Mouse (Mus musculus) brain, embryonic 14.5 days (tissue): ENCODE results near the gene Pkdrej. TPM values are rescaled to one million over a fixed set of nuclear protein-coding genes. Genes with fewer than 3 reads are reported as not detected.
A peak's percentile ranks its signal among the peaks of the same experiment; 100 is the strongest.

Experiments used
- DNase-seq: peaks from one replicate; pipeline ENCODE4 v3.0.0-alpha.2; 2011; ENCODE audit warnings: low read depth
- CTCF ChIP-seq: fragments of 200-500 bp; IDR thresholded peaks from 2 replicates; pipeline ENCODE4 v1.5.1; 2012; ENCODE audit warnings: inconsistent platforms, mild to moderate bottlenecking, moderate library complexity, borderline replicate concordance; ENCODE audit not compliant: insufficient read depth, insufficient read length; ENCODE audit errors: extremely low read depth
- POLR2A ChIP-seq: fragments of 200-500 bp; IDR thresholded peaks from 2 replicates; pipeline ENCODE4 v1.6.1; 2012; ENCODE audit warnings: mild to moderate bottlenecking, inconsistent platforms, borderline replicate concordance; ENCODE audit not compliant: poor library complexity, insufficient read depth, insufficient read length, severe bottlenecking; ENCODE audit errors: extremely low read depth
- polyA plus RNA-seq: library from polyadenylated mRNA; depleted of rRNA; stranded (reverse); fragments of >200 nt; gene quantifications from 2 replicates; pipeline ENCODE4 v1.2.3, GENCODE M21; 2012

Pkdrej gene
- polyA plus RNA-seq, 1 experiment = 0.14 TPM

DNA sequence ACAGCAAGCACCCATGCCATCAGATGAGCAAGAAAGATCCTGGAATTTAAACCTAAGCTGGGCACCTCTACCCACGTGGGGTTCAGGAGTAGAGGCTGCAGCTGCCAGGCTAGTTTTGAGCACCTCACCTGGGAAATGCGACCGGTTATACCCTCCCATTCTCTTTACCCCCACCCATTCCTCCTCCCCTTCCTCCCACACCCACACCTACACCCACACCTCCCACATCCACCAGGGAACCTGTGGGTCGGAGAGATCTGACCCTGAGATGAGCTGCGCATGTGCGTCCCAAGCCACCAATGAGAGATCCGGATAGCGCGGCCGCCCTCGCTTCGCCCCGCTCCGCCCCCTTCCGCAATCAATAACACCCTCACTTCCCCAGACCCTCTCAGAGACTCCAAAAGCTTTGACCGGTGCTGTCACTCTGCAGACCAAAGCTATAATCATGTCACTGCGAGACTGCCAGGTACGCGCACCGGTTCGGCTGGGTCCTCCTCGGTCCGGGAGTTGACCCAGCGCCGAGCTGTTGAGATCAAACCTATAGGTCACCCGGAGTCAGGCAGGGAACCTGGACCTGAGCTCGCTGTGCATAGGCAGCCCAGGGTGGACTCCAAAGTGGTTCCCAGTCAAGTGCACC is 10.5 kb upstream of the Pkdrej start, which contains the start of gene Ttc38:
Gene Ttc38 (plus strand): TSS at position 353 of the 637 bp plus-strand sequence.
- TF ChIP-seq CTCF = no peak
- 0 out of 2 replicates have a peak, but pooled peaks have one; percentile 3 for TF ChIP-seq POLR2A

DNA sequence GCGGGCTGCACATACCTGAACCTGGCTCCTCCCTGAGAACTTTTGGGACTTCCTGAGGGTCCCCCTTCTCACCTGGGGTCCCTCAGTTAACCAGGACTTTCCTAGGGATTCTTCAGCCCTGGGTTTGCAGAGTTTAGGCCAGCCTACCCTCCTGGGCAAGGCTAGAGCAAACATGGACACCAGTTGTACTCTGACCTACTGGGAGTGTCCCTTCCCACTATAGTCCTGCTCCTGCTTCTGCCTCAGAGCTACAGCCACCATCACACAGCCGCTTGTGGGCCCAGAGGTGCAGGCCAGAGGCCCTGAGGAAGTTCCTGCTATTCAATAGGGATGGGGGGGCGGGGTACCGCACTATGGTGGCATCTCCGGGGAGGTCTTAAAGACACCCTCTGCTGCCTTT is 7.9 kb upstream of the Pkdrej start:
- TF ChIP-seq CTCF = no peak
- no peak for TF ChIP-seq POLR2A
- DNase-seq = no peak

More for the DNA sequence above, 10.5 kb upstream of the Pkdrej start, which contains the start of gene Ttc38:
- peak; percentile 79 for DNase-seq

DNA sequence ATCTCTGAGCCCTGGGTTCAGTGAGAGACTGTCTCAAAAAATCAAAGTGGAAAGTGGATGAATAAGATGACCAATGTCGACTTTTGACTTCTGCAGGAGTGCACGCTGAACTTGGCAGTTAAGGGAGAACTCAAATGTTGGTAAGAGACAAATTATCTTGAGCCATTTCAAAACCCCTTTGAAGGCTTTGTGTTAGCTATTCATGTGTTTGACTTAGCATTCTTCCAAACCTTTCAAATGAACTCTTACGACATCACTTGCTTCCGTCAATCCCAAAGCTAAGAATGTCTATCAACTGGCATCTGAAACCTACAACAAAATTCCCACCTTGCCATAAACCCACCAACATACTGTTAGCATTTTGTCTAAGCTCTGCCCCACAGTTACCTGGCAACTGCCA is 6.5 kb upstream of the Pkdrej start:
- no peak for DNase-seq
- TF ChIP-seq CTCF = no peak
- TF ChIP-seq POLR2A = no peak

DNA sequence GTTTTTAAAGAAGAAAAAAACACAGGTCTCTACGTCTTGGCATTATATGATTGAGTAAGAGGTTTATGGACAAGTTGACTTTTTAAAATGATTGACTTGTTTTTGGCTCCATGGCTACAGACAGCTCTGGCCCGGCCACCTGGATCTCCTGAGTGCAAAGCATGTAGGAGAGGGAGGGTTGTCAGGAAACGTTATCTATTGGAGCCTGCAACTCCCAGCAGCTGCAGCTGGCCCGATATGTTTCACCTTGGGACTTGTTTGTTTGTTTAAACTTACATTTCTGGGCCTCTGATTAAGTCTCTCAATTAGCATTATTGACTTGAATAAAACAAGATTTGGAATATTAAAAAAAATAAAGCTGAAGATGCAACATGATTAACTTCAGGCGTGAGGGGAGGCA is 5.1 kb upstream of the Pkdrej start:
- no peak for DNase-seq
- TF ChIP-seq POLR2A (no peak), CTCF (no peak)

DNA sequence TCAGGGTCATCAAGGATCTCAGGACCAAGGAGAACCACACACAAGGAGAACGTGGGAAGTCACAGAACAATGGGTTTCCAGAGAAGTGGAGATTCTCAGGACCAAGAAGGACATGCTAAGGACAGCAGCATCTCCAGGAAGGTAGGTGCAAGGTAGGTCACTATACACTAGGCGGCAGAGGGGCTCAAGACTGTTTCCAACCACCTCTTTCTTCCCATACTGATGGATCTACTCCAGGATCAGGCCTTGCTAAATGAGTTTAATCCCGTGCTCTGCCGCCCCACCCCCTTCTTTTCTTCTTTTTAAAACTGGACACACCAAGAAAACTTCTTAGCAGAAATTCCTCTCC is 451 bp upstream of the Pkdrej start:
- TF ChIP-seq CTCF (no peak; the same call in 1 of the 2 replicates), POLR2A (no peak)
- peak; percentile 34 for DNase-seq

DNA sequence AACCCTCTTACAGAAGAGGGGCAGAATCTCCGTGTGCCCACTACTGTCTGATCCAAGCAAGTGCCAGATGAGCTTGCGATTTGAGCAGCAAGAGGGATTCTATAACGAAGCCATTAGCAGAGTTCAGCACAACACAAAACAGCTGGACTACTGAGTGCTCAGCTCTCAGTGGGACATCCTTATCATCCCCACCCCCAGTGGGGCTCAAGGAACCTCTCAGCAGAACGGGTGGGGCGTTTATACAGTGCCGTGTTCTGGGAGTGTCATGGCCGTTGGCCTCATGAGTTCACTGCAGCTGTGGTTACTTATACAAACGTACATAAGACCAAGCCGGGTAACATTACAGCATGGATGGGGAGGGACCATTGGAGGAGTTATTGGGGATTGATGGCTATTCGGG is 8.1 kb downstream of the Pkdrej start:
- TF ChIP-seq CTCF (no peak), POLR2A (no peak)
- no peak for DNase-seq

DNA sequence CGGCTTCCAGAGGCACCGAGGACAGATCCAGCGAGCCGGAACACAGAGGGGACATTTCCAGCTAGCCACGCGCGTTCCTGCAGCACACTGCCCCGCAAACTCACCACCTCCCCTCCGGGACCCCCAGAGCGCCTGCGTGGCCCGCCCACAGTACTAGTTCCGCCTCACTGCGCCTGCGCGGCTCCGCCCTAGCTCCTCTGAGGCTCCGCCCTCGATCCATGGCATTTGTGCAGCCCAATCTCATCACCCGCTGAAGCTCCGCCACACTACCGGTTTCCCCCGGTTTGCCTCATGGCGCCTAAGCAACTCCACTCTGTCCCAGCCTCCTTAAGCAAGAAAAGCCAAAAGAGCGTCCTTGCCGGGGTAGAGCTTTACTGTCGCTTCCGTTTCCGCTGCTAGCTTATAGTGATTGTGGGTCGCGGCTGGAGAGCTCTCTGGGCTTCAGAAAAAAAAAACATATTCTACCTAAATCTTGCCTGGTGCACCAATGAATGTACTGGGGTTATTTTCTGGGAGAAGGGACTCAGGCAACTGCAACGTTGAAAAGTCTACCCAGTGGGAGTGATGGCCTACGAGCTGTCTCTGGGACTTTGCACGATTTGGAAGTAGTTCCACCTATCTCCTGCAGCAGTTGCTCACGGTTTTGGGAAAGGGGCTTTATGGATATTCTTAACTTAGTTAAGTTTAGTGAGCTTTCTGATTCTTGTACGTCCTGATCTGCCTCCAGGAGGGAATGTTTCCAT is 9.8 kb downstream of the Pkdrej start, which contains the start of gene Cdpf1:
Gene Cdpf1 (minus strand): TSS at position 163 of the 743 bp plus-strand sequence.
- DNase-seq = peak; percentile 98
- peak; percentile 75; the same call in 1 of the 2 replicates for TF ChIP-seq POLR2A
- TF ChIP-seq CTCF = peak; percentile 14; the same call in 1 of the 2 replicates

DNA sequence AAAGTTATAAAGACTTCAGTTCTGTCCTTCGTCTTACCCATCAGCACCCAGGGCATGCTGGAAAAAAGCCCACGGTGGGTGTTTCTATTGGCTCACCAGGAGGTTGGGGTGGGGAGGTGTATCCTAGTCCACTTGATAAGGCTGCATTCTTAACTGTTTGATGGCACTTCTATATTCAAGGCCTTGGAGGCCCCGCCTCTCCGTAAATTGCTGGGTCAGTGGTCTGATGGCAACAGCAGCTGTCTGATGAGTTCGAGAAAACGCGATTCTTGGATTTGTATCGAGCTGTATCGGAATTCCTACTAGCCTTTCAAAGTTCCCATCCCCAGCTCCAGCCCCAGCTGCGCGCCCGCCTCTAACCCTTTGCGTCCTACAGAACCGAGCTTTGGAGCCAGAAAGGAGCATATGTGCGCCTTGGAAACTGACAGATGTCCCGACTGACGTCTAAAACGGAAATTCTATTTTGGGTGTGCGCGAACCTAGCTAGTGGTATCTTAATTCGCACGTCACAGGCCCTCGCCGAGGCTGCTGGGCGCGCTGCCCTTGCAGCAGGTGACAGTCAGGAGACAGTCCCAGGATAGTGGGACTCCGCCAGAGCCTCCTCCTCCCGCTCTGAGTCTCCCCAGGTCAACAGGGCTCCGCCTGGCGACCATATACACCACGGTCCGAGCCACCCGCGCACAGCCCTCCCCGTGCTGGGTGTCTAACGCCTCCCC is 10.6 kb downstream of the Pkdrej start:
- DNase-seq = peak; percentile 78
- TF ChIP-seq POLR2A (no peak), CTCF (no peak)

DNA sequence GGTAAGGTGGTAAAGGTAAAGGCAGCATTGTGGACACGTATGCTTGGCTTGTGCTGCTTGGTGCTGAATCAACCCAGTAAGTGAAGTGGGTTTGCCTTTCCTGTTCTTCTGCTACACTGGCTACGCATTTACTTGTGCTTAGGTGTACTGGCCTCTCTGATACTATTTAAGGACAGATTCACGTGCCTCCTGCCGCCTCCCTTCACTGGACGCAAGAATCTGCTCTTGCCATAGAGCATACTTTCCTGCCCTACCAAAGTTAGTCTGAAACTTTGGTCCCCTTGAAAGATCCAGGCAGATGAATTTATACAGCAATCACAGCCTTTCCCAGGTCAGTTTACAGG is 11.1 kb downstream of the Pkdrej start:
- TF ChIP-seq POLR2A (no peak), CTCF (no peak)
- DNase-seq = no peak

DNA sequence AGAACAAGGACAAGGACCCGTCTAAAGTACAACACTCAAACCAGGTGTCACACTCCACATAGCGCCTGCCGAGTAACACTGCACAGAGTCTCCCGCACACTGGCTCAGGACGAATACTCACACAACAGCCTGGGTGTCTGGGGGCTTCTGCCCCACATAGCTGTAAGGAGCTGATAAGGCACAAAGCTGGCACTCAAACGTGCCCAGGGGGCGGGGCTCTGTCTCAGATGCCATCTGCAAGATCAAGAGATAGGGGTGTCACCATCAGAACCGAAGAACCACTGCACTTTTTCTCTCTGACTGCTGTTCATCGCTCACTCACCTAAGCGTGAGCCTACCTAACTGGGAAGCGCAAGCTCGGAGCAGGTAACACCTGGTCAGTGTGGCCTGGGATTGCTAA is 12.4 kb downstream of the Pkdrej start:
- TF ChIP-seq POLR2A (no peak), CTCF (no peak)

DNA sequence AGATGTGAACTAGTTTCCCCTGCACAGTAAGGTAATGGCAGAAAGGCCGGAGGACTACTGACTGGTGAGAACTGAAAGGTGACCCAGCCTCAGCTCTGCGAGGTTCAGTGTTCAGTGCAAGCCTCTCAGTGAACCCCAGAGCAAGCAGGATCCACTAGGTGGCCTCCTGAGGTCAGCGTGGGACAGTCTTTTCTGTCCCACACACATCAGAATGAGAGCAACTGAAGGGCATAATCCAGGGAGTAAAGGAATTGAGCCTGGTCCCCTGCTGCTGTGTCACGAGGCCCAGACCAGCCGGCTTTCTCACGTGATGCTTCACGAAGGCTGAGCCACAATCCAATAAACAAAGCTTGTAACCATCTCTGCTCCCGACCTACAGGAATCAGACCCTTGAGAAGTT is 13.1 kb downstream of the Pkdrej start:
- TF ChIP-seq CTCF (no peak), POLR2A (no peak)
- peak; percentile 2 for DNase-seq

More for the DNA sequence above, 12.4 kb downstream of the Pkdrej start:
- DNase-seq = peak; percentile 8

DNA sequence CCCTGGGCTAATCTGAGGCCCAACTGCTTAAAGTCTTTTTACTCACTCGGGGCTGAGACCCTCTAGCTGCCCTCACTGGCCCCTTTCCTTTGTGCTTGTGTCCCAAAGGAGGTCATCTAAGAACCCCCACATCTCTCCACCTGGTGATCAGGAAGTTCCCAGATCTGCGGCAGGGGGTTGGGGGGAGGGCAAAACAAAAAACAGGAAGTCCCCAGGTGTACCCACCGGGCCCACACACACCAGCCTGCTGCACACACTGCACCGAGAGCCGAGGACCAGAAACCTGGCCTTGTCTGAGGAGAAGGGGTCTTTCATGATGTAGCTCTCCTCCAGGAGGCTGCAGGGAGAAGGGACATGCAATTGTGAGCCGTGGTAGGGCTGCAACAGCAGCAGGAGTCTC is 13.5 kb downstream of the Pkdrej start:
- no peak for DNase-seq
- TF ChIP-seq CTCF = no peak
- TF ChIP-seq POLR2A = no peak
